Mouse (Mus musculus): ENCODE measurements around the gene Kif6.

Kif6 gene

DNA sequence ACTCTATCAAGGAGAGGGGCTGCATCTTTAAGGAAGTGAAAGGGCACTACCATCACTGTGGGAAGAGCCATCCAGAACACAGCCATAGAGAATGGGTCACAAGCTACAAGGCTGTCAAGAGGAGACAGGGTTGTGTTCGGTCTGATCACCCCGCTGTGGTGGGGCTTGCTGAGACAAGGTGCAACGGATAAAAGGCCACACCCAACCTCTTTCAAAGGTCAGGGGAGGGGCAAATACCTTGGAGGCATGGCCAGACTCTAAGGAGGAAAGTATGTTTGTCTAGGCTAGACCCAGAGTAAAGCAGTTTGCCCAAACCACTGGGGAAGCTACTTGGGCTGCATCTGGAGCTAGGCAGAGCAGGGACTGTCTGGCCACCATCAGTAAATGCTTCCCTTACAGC is 318.9 kb downstream of the Kif6 start:
- no peak for DNase-seq

DNA sequence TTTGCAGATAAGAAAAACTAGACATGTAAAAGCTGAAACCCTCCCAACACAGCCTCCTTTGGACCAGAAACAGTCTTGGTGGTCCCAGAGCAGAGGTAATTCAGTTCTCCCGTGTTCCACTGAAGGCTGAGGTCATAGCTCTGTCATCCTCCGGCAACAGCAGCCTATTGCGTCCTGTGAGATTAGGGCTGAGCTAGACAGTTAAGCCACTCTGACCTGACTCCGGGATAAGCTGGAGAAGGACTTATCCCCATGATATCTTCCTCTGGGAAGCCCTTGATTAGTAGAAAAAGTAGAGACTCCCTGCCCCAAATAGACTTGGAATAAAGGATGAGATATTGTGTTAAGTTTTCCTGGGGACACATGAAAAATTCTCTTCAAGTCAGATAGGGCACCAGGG is 319.6 kb downstream of the Kif6 start:
- DNase-seq: no peak

DNA sequence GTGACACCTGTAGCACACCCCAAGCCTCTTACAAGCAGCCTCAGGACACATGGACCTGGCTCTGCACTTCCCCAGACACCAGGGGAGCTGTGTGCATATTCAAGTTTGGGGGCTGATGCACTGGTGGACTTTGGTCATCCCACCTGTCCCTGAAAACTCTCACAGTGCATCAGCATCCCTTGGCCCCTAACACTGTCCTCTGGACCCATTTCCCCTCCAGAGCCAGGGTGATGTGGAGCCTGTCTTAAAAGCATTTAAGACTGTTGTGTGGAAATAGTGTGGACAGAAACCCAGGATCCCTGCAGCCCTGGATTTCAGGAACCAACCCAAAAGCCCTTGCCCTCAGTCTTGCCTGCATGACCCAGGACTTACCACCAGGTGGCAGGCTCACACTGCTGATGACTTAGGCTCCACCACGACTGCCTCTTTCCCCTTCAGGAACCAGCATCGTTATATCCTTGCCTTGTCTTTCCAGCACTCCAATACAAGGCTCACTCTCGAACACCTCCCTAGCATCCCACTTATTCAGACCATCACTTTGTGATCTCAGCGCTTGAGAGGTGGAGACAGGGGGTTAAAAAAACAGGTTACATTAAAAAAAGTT is 320.8 kb downstream of the Kif6 start:
- DNase-seq: peak; percentile 82 to 87

DNA sequence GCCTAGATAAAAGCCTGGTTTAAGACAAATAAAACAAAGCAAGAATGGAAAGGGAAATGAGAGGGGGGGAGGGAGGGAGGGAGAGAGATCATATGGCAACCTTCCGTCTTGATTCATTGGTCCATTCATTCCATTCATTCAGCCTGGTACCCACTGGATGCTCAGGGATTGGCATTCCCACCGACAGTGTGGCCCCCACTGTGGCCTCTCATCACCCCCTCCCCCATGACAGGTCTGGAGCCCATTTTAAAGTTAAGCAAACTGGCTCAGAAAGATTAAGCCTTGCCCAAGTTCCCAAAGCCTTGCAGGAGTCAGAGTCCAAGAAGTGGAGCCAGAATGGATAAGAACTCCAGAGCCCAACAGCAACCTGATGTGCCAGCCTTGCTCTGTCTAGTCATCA is 321.3 kb downstream of the Kif6 start:
- DNase-seq: no peak

DNA sequence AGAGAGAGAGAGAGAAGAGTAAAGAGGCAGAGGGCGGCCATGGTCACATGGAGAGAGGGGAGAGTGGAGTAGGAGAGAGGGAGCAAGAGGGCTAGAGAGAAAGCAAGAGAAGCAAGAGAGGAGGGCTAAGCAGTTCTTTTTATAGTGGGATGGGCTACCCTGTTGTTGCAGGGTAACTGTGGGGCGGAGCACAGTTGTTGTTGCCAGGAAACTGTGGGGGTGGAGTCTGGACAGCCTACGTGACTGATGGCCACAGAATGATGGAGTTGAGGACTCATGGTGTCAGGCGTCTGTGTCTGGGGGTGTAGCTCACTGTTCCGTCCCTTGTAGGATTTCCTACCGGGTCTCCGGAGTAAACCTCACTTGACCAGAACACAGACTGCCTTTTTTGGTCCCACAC is 324.2 kb downstream of the Kif6 start:
- DNase-seq: no peak

DNA sequence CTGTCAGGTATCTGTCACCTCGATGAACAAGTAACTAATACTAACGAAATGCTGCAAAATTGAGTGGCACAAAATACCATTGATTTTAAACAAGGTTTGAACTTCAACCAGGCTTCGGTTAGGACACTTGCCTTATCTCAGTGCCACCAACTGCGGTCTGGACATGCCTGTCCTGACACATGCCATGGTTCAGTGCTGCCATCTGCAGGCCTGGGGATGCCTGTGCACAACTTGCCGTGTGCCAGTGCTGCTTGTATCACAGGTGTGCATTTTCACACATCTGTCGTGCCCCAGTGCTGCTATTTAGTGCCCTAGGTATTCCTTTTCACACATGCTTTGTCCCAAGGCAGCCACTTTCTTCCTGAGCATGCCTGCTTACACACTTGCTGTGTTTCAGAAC is 327.7 kb downstream of the Kif6 start:
- DNase-seq: peak in 1 of 2 experiments; percentile 27

DNA sequence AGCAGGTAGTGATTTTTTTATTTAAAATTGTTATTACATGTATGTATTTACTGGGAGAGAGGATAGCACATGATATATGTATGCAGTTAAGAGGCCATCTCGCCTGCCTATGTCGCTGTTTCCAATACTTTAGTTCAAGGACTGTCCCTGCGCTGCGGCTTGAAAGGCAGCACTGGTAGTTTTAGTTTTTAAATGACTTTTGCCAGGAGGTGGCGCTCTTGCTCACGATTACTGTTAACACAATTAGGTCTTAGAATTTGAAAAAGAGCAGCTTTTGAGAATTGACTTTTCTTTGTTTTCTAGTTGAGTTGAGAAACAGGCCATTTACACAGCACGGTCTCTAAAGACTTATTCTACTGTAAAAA is 336.5 kb downstream of the Kif6 start:
- DNase-seq: peak; percentile 77 to 89

DNA sequence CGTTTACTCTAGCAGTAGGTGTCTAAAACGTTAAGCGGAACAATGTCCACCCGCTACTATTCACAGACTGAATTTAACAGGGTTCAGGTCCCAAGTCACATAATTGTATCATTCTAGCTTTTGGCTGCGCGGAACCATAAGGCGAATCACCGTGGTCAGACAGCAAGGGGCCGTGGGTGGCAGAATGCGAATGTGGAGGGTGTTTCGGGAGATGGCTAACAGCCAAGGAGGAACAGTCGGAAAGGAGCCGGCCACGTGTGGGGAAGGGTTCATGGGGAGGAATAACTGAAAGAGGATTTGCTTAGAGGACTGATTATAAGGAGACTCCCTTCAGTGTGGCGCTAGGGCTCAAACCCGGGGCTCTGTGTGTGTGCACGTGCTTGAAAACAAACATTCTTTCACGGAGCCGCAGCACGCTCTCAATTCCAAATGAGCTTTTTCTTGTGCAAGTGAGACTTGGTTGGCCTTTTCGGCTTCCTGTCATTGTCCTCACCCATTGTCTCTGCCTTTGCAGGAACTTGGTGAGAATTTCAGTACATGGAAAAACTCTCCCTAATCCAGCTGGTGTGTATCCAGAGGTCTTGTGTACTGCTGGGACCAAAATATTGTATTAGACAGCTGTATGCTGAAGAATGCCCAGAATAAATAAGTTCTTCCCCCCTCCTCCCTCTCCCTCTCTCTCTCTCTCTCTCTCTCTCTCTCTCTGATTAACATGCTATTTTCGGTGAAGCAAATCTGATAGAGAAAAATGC is 337.1 kb downstream of the Kif6 start:
- DNase-seq: peak; percentile 36 to 48

DNA sequence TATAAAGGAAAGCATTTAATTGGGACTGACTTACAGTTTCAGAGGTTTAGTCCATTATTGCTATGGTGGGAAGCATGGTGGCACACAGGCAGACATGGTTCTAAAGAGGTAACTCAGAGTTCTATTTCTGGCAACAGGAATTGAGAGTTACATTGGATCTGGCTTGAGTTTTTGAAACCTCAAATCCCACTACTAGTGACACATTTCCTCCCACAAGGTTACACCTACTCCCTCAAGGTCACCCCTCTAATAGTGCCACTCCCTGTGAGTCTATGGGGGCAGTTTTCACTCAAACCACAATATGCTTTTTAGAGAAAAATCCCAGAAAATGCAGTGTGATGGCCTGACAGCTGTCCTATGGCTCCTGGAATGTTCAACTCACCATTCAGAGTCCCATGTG is 344.1 kb downstream of the Kif6 start:
- no peak for DNase-seq
